Mouse (Mus musculus) limb, embryonic 15.5 days (tissue): ENCODE data around the gene Notch3. TPM values are rescaled to one million over a fixed set of nuclear protein-coding genes. Genes with fewer than 3 reads are reported as not detected.
A peak's percentile ranks its signal among the peaks of the same experiment; 100 is the strongest.

Experiments
- ATAC-seq: fragments of 200-750 bp; cut with Nextera tagmentation; 2 replicates; pipeline ENCODE4 v1.8.0; 2017; ENCODE audit warnings: low read depth, moderate TSS enrichment; ENCODE audit not compliant: insufficient number of reproducible peaks, low FRiP score, low TSS enrichment
- H3K27ac ChIP-seq: fragments of 300-500 bp; sonication (generic); 2 replicates; pipeline ENCODE4 v1.5.1; 2015; ENCODE audit warnings: moderate library complexity, mild to moderate bottlenecking, inconsistent platforms
- H3K27me3 ChIP-seq: fragments of 300-500 bp; sonication (generic); 2 replicates; pipeline ENCODE4 v1.6.1; 2015; ENCODE audit warnings: inconsistent platforms
- H3K36me3 ChIP-seq: fragments of 300-500 bp; sonication (generic); 2 replicates; pipeline ENCODE4 v1.6.1; 2015; ENCODE audit warnings: inconsistent platforms
- H3K4me1 ChIP-seq: fragments of 300-500 bp; sonication (generic); 2 replicates; pipeline ENCODE4 v1.6.1; 2015; ENCODE audit warnings: inconsistent platforms
- H3K4me2 ChIP-seq: fragments of 300-500 bp; sonication (generic); 2 replicates; pipeline ENCODE4 v1.6.1; 2015; ENCODE audit warnings: mild to moderate bottlenecking, inconsistent platforms
- H3K4me3 ChIP-seq: fragments of 300-500 bp; sonication (generic); 2 replicates; pipeline ENCODE4 v1.5.1; 2015; ENCODE audit warnings: mild to moderate bottlenecking, inconsistent platforms
- H3K9ac ChIP-seq: fragments of 300-500 bp; sonication (generic); 2 replicates; pipeline ENCODE4 v1.6.1; 2015; ENCODE audit warnings: inconsistent platforms
- H3K9me3 ChIP-seq: fragments of 300-500 bp; sonication (generic); 2 replicates; pipeline ENCODE4 v1.6.1; 2016; ENCODE audit warnings: inconsistent platforms
- WGBS: fragments of 180-500 bp; shearing (Covaris S2); methylation state at CpG from one replicate; pipeline ENCODE4 v1.1.7; 2015; 5-methylcytosine and 5-hydroxymethylcytosine counted together
- polyA plus RNA-seq: library from polyadenylated mRNA; unstranded; fragments of >200 nt; fragmentation: Nextera tagmentation; extraction: Ambion mirVana; gene quantifications from 2 replicates; pipeline ENCODE4 v1.2.1, GENCODE M21; 2015

Notch3 gene
- polyA plus RNA-seq, 1 experiment from 2014 or later = 17.5 TPM

DNA sequence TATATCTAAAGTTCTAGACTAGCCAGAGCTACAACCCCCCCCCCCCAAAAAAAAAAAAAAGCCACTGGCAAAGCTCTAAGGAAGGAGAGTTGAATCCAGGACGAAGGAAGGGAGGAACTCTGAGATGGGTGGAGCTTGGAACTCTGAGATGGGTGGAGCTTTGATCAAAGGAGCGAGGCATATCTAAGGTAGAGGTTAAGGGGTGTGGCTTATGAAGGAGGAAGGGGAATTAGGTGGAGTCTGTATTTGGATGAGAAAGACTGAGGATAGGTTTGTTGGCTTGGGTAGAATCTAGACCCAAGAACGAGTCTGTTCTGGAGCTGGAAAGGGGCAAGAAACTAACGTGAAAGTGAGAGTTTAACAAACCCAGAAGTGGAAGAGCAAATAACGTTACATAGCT is 23.2 kb upstream of the Notch3 start:
- Histone ChIP-seq H3K4me3 (peak overlapping the region; percentile 37), H3K4me2 (peak overlapping the region; percentile 74), H3K27me3 (peaks cover 24% of the 10 kb centered on the region), H3K9me3 (no peaks in the 10 kb centered on the region), H3K9ac (no peak overlapping the region), H3K27ac (no peak overlapping the region), H3K36me3 (no peaks in the 10 kb centered on the region; the same call in 1 of the 2 replicates), H3K4me1 (peaks cover 17% of the 10 kb centered on the region)
- WGBS = 13% methylated on average over 5 of the region's 5 CpGs
- ATAC-seq = no peak

DNA sequence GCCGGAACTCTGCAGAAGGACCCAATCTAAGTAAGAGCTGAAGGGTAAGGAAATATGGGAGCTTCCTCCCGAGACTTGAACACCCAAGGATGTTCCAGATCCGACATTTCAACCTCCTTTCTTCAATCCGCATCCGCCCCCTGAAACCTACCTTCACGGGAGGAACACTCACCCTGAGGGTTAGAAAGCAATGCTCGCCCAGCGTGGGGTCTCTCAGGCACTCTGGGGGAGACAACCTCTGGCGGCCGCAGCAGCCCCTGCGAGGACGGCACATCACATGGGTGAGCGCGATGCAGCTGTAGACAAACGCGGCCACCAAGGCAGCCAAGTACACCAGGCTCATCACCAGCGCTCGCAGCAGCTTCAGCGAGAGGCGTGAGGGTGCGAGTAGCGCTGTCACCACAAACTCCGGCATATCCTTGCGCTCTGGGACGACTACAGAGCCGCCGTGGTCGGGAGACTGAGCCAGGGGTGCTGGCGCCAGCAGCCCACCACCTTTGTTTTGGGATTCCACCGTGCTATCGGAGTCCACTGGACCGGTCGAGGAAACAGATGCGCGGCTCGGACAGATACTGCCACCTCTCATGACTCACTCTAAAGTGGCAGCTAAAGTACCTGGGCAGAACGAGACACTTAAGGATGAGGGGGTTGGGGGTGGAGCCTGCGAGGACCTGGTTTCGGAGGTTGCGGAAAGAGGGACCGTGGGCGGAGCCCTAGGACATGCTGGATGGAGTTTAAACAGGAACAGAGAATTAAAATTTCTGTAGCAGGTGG is 22.4 kb upstream of the Notch3 start, which contains the start of gene Ephx3:
Gene Ephx3, minus strand, starts transcription at position 687 of the 774 bp plus-strand sequence.
- Histone ChIP-seq H3K27ac (peak within 1 kb of the TSS; percentile 43; the same call in 1 of the 2 replicates), H3K4me2 (peak within 1 kb of the TSS; percentile 74), H3K27me3 (peaks cover 24% of the 10 kb centered on the region), H3K36me3 (no peaks in the 10 kb centered on the region; the same call in 1 of the 2 replicates), H3K4me1 (peaks cover 17% of the 10 kb centered on the region), H3K9ac (0 out of 2 replicates have a peak within 1 kb of the TSS, but pooled peaks have one; percentile 14), H3K4me3 (peak within 1 kb of the TSS; percentile 37), H3K9me3 (no peaks in the 10 kb centered on the region)
- ATAC-seq = no peak
- WGBS = 5% methylated on average over 42 of the region's 42 CpGs

DNA sequence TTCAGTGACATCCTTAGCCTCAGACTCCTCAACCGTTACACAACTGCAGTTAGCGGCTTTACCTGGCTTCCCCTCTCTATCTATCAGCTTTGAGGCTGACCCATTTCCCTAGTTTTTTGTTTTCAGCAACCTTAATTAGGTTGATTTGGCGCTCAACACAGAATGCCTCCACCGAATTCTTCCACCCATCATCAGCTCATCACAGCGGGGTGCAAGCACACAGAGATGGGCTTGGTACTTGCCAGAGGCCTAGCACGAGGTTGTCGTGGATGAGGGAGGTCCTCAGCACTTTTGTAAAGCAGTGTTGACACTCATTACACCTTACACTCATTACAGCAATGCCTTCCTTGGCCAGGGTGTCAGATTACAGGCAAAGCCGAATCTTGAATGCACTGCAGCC is 16.4 kb upstream of the Notch3 start:
- no peak overlapping the region for H3K4me2 ChIP-seq
- no peak overlapping the region for H3K27ac ChIP-seq
- 25% methylated on average over 8 of the region's 8 CpGs for WGBS
- no peak overlapping the region for H3K9ac ChIP-seq
- H3K9me3 ChIP-seq = no peaks in the 10 kb centered on the region
- peaks cover under 1% of the 10 kb centered on the region; the same call in 1 of the 2 replicates for H3K27me3 ChIP-seq
- ATAC-seq = no peak
- no peaks in the 10 kb centered on the region; the same call in 1 of the 2 replicates for H3K36me3 ChIP-seq
- 0 out of 2 replicates have a peak, but pooled peaks cover 4% of the 10 kb centered on the region for H3K4me1 ChIP-seq
- H3K4me3 ChIP-seq = no peak overlapping the region

DNA sequence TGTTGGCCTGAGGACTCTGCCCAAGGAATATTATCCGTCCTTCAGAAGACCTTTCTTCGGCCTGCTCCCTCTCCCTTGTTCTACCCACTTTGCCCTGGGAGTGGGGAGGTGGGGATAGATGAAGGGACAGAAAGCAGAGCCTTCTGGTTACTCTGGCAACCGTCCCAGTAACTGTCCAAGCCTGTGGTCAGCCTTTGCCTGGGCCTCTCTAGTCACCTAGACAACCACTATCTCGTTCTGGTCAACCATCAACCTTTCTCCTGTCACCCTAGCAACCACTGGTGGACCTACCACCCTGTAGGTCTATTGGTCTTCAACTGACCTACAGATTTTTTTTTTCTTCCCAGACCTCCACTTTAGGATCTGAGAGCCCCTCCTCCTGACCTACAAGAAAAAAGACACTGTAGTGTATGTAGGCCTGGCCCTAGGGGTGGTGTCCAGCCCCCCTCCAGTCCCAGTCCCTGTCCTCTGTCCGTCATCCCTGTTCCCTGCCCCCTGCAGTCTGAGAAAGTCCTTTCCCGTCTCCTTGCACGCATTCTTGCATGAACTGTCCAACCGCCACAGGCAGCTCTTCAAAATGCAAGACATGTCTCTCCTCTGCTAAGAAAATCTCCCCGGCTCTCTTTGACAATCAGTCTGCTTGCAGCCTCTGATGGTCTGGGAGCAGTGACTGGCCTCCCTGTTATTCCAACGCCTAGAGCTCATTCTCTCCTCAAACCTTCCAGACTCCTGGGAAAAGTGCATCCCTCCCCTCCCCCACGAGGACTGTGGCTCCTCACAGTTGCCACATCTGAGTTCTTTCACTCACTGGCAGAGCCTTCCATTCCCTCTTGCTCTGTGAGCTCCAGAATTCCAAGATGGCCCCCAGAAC is 13.2 kb upstream of the Notch3 start:
- Histone ChIP-seq H3K4me3 (no peak overlapping the region), H3K27ac (no peak overlapping the region), H3K36me3 (no peaks in the 10 kb centered on the region; the same call in 1 of the 2 replicates), H3K27me3 (no peaks in the 10 kb centered on the region), H3K4me2 (no peak overlapping the region), H3K9me3 (no peaks in the 10 kb centered on the region), H3K4me1 (0 out of 2 replicates have a peak, but pooled peaks cover 4% of the 10 kb centered on the region), H3K9ac (no peak overlapping the region)
- no peak for ATAC-seq
- 59% methylated on average over 11 of the region's 11 CpGs for WGBS

DNA sequence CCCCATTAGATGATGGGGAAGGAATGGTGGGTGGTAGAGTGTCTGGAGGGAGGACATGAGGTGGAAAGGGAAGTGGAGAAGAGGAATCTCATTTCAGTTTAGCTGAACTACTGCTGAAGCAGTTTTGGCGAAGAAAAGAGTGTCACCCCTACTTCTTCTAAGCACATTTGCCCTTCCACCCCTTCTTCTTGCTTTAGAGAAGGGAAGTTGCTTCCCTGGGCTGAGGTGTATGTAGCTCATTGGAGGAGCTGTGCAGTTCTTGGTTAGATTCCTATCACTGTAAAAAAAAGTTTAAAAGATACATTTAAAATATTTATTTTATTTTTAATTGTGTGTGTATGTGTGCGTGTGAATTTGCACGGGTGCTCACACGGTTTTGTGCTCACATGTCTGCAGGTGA is 10.3 kb upstream of the Notch3 start:
- no peak overlapping the region for H3K9ac ChIP-seq
- no peak for ATAC-seq
- WGBS = 86% methylated on average over 4 of the region's 4 CpGs
- no peak overlapping the region for H3K4me3 ChIP-seq
- no peak overlapping the region for H3K4me2 ChIP-seq
- H3K36me3 ChIP-seq = no peaks in the 10 kb centered on the region
- H3K9me3 ChIP-seq = no peaks in the 10 kb centered on the region
- no peak overlapping the region for H3K27ac ChIP-seq
- peaks cover 6% of the 10 kb centered on the region; the same call in 1 of the 2 replicates for H3K4me1 ChIP-seq
- H3K27me3 ChIP-seq = no peaks in the 10 kb centered on the region

DNA sequence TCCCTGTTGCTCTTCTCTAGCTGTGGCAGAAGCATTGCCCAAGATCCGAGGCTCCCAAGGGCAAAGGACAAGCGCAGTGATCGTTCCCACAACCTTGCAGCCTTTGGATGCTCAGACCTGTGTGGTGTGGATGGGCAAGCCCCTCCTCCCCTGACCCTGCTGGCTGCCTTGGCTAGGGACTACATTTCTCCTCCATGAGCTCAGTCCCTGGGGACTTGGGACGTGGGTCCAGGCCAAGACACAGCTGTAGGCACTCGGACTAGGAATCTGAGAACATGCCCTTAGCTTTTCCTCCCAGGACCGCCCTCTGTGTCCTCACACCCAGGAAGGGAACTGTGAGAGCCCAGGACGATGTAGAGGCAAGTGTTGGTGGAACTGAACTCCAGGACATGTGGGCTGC is 6.5 kb upstream of the Notch3 start:
- Histone ChIP-seq H3K27me3 (no peaks in the 10 kb centered on the region), H3K9ac (no peak overlapping the region), H3K4me3 (no peak overlapping the region), H3K27ac (peak overlapping the region; percentile 54; the same call in 1 of the 2 replicates), H3K9me3 (no peaks in the 10 kb centered on the region), H3K4me2 (no peak overlapping the region), H3K36me3 (no peaks in the 10 kb centered on the region), H3K4me1 (peaks cover 6% of the 10 kb centered on the region; the same call in 1 of the 2 replicates)
- no peak for ATAC-seq
- WGBS = 62% methylated on average over 7 of the region's 7 CpGs

- 0 out of 2 replicates have a peak overlapping the region, but pooled peaks have one; percentile 54 for H3K27ac ChIP-seq
- H3K36me3 ChIP-seq = no peaks in the 10 kb centered on the region
- H3K9me3 ChIP-seq = no peaks in the 10 kb centered on the region
- no peak overlapping the region for H3K4me3 ChIP-seq
- peaks cover 6% of the 10 kb centered on the region; the same call in 1 of the 2 replicates for H3K4me1 ChIP-seq
- no peak overlapping the region for H3K4me2 ChIP-seq
- H3K9ac ChIP-seq = no peak overlapping the region
- 76% methylated on average over 2 of the region's 2 CpGs for WGBS
- H3K27me3 ChIP-seq = no peaks in the 10 kb centered on the region
- no peak for ATAC-seq
Measured at GRCm38 (mm10) chr17:32172485-32172884, 5.8 kb upstream of the Notch3 start.

GRCm38 (mm10) chr17:32169518-32170225 is 3.0 kb upstream of the Notch3 start:
- Histone ChIP-seq H3K27me3 (no peaks in the 10 kb centered on the region), H3K4me2 (no peak overlapping the region), H3K27ac (0 out of 2 replicates have a peak overlapping the region, but pooled peaks have one; percentile 6), H3K9ac (no peak overlapping the region), H3K4me3 (no peak overlapping the region), H3K36me3 (no peaks in the 10 kb centered on the region), H3K9me3 (no peaks in the 10 kb centered on the region), H3K4me1 (peaks cover 25% of the 10 kb centered on the region)
- WGBS = 56% methylated on average over 4 of the region's 4 CpGs
- no peak for ATAC-seq

- WGBS = under 1% methylated on average over 36 of the region's 43 CpGs
- ATAC-seq = peak; percentile 49
Measured at GRCm38 (mm10) chr17:32165803-32166595, 653 bp downstream of the Notch3 start.

DNA sequence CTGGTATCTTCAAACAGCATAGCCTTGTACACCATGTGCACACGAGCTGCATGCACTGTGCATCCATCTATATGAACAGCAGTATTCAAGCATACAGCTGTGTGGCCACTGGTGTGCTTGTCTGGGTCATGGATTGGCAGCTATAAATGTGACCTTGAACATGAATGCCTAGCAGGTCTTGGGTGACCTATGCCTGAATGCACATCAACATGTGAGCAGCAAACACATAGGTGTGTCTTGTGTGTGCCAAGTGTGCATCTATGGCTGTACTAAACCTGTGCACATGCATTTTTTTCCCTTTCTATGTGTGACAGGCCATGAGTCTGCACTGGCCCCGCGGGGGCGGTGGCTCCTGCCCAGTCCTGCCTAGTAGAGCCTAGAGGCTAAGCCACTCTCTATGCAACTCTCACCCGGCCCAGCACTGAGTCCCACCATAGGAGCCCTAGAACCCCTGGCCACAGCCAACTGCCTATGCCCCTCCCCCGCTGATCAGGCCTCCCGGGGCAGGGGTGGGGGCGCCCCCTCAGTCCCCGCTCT is 1.3 kb downstream of the Notch3 start:
- Histone ChIP-seq H3K27me3 (no peaks in the 10 kb centered on the region), H3K27ac (peak overlapping the region; percentile 90), H3K9me3 (no peaks in the 10 kb centered on the region), H3K36me3 (0 out of 2 replicates have a peak, but pooled peaks cover 6% of the 10 kb centered on the region), H3K9ac (peak overlapping the region; percentile 66), H3K4me1 (peaks cover 42% of the 10 kb centered on the region), H3K4me3 (peak overlapping the region; percentile 74), H3K4me2 (peak overlapping the region; percentile 85)
- ATAC-seq = peak; percentile 35
- 2% methylated on average over 9 of the region's 9 CpGs for WGBS

More at GRCm38 (mm10) chr17:32165803-32166595, 653 bp downstream of the Notch3 start:
- Histone ChIP-seq H3K27me3 (no peaks in the 10 kb centered on the region), H3K9me3 (no peaks in the 10 kb centered on the region), H3K36me3 (0 out of 2 replicates have a peak, but pooled peaks cover under 1% of the 10 kb centered on the region), H3K9ac (peak overlapping the region; percentile 66), H3K4me2 (peak overlapping the region; percentile 85), H3K27ac (peak overlapping the region; percentile 90), H3K4me1 (peaks cover 42% of the 10 kb centered on the region), H3K4me3 (peak overlapping the region; percentile 74)
